Mouse (Mus musculus): ENCODE measurements around the gene Gstm6. TPM values are rescaled to one million over a fixed set of nuclear protein-coding genes. Genes with fewer than 3 reads are reported as not detected.

Gstm6 gene
- polyA plus RNA-seq (2012; ENCODE audit: low replicate concordance), result not detected in 2 replicates

DNA sequence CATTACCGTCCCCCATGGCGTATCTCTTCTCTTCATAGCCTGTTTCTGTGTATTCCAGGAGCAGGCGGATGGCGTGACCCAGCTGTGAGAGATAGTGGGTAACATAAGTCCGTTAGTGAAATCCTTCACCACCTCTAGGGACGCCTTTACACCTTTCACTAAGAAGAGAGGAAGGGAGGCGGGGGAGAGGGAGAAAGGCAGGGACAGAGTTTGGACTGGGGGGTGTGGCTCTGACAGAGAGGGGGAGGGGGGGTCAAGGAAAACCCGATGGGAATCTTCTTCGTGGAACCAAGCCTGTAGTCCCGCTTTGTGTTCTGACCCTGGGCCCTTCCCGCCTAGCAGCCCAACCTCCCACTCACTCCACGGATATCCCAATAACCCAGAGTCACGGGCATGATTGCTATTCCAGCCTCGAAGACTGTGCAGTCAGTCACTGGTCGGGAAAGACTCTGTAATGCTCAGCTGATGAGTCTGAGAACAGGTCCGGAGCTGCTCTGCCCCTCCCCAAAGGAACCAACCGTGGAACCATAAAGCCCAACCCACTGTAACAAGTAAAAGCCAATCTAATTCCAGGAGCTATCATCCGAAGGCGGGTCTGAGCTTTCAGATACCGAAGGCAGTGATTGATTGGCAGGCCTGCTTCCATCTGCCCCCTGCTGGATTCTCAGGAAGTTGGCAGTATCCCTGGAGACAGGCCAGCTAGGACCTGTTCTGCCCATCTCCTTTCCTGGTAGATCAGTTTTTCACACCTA is at the start of gene Gstm6:
Gstm6 (minus strand) TSS at position 511 of the 752 bp plus-strand sequence.

DNA sequence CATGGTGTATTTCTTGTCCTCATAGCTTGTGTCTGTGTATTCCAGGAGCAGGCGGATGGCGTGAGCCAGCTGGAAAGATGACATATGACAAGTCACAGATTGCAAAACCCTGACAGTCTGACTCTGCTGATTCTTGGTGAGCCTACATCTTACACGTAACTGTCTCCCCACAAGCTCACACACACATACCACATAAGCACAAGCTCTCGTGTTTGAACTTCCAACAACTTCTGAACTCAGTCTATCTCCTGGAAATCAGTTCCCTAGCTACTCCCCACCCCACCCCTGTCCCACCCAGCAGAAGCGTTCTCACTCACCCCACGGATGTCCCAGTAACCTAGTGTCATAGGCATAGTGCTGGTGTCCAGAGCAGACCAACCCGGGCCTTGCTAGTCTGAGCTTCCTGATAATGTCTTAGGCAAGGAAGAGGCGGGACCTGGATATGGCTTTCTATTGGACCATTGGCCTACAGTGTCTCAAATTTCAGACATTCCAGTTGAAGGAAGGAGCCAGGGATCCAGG is 42.6 kb upstream of the Gstm6 start, which contains the start of gene Gstm2:
Gstm2 (minus strand) TSS at position 413 of the 522 bp plus-strand sequence.

DNA sequence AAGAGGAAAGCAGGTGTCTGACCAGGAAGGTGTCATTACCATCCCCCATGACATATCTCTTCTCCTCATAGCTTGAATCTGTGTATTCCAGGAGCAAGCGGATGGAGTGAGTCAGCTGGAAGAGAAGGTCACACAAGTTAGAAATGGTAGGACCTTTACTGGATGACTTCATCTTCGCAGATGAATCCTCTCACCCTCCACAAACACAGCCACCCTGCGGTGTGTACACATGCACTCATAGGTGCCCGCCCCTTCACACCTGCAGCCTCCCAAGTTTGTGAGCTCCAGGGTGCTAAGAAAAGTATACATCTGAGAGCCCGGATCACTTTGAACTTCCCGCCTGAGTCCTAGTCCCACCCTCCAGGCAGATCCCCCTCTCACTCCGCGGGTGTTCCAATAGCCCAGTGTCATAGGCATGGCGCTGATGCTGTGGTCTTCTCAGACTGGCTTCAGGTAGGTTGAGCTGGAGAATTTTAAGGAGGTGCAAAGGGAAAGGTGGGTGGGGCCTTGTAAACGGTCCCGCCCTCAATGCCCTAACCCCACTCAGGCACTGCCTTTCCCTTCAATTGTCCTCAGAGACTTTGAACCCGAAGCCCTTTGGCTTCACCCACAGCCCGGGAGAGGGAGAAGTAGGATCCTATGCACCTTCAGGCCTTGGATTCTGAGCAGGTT is 25.3 kb upstream of the Gstm6 start, which contains the start of gene Gstm3:
Gstm3 (minus strand) TSS at position 560 of the 672 bp plus-strand sequence.

DNA sequence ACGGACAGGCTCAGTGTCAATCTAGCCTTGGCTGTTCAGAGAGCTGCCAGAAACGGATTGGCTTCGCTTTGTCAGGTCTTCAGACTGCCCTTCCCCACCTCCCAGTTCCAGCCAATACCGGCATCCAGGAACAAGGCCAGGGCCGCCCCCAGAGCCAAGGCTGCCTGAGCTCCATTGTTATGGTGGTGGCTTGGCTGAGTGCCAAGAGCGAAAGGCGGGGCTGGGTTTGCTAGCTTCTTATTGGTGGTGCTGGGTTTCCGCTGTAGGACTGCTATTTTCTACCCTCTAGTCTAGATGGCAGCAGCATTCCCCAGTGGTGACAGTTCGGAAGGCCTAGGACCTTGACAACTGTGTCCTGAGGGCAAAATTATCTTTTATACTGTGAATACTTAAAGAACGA is 11.9 kb downstream of the Gstm6 start, which contains the start of gene Gstm7:
Gstm7 (minus strand) TSS at position 148 of the 400 bp plus-strand sequence.

DNA sequence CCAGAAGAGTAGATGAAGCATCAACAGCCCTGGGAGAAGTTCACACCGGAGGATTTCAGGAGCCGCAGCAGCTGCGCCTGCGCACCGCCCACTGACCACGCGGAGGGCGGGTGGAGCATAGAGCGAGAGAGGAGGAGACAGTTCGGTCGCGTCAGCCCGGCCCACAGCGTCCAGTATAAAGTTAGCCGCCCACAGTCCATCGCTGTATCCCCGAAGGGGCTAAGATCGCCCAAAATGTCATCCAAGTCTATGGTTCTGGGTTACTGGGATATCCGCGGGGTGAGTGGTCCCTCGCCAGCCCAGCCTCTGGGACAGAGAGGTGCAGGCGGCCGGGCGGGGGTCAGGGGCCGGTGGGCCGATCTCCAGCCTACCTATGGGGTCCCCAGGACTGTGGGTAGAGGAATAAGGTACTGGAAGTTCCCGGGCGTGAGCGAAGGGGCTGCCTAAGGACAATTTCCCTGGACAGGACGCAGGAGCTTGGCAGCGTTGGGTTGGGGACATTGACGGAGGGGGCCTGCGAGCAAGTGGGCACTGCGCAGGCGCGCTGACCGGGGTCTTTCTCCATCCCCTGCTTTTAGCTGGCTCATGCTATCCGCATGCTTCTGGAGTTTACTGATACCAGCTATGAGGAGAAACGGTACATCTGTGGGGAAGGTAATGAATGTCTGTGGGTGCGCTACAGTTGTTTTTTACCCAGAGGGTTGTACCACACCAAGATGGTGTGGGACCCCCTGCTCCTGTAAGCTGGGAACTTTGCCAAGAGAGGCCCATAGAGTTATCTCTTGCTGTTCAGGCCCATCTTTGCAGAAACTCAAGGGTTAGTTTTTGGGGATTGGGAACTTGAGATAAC is 47.6 kb downstream of the Gstm6 start, which contains the start of gene Gstm5:
Gstm5 (plus strand) TSS at position 102 of the 850 bp plus-strand sequence.

Other genes starting within 250 kb of the Gstm6 start
- gene Ahcyl1, start 247.2 kb downstream of the Gstm6 start, polyA plus RNA-seq (2012; ENCODE audit: low replicate concordance), result 9.8 and 10.9 TPM in 2 replicates
- 11.8 and 29.7 TPM in 2 replicates for gene Csf1, start 183.3 kb downstream of the Gstm6 start, polyA plus RNA-seq (2012; ENCODE audit: low replicate concordance)
- 0.07 TPM in 1 of 2 replicates, not detected in the other for gene Eps8l3, start 66.5 kb downstream of the Gstm6 start, polyA plus RNA-seq (2012; ENCODE audit: low replicate concordance)
- gene Gstm5, start 47.9 kb downstream of the Gstm6 start, polyA plus RNA-seq (2012; ENCODE audit: low replicate concordance), result 1.2 TPM in 1 of 2 replicates, not detected in the other
- gene Gstm7, start 11.9 kb downstream of the Gstm6 start, polyA plus RNA-seq (2012; ENCODE audit: low replicate concordance), result 0.47 TPM in 1 of 2 replicates, not detected in the other
- not detected in 2 replicates for gene Gstm3, start 25.5 kb upstream of the Gstm6 start, polyA plus RNA-seq (2012; ENCODE audit: low replicate concordance)
- 0.15 TPM in 1 of 2 replicates, not detected in the other for gene Gstm2, start 42.7 kb upstream of the Gstm6 start, polyA plus RNA-seq (2012; ENCODE audit: low replicate concordance)
- 84.3 and 224 TPM in 2 replicates for gene Gstm1, start 74.2 kb upstream of the Gstm6 start, polyA plus RNA-seq (2012; ENCODE audit: low replicate concordance)
- 1.4 and 3.0 TPM in 2 replicates for gene Gstm4, start 101.1 kb upstream of the Gstm6 start, polyA plus RNA-seq (2012; ENCODE audit: low replicate concordance)
- 39.0 and 70.0 TPM in 2 replicates for gene Ampd2, start 142.9 kb upstream of the Gstm6 start, polyA plus RNA-seq (2012; ENCODE audit: low replicate concordance)
- gene Gnat2, start 149.0 kb upstream of the Gstm6 start, polyA plus RNA-seq (2012; ENCODE audit: low replicate concordance), result 0.13 TPM in 1 of 2 replicates, not detected in the other
- 11.0 and 14.2 TPM in 2 replicates for gene Gnai3, start 202.4 kb upstream of the Gstm6 start, polyA plus RNA-seq (2012; ENCODE audit: low replicate concordance)
- gene Gpr61, start 211.1 kb upstream of the Gstm6 start, polyA plus RNA-seq (2012; ENCODE audit: low replicate concordance), result 0.03 and 0.07 TPM in 2 replicates
- 3.0 and 3.7 TPM in 2 replicates for gene Amigo1, start 242.6 kb upstream of the Gstm6 start, polyA plus RNA-seq (2012; ENCODE audit: low replicate concordance)